Mouse (Mus musculus) T-helper 17 cell (primary cell): ENCODE results near the gene Erich3.

Experiments
- in situ Hi-C, 2 experiments: fragments of 300-600 bp; cut with MboI, MseI; formaldehyde crosslinking; loops; 1 replicate in 1 of 2; 2 replicates in 1 of 2; pipeline ENCODE4 v1.15.1; 2025; ENCODE audit warnings: high pct_unique_total_duplicates in 2 of 2

Erich3 gene

DNA sequence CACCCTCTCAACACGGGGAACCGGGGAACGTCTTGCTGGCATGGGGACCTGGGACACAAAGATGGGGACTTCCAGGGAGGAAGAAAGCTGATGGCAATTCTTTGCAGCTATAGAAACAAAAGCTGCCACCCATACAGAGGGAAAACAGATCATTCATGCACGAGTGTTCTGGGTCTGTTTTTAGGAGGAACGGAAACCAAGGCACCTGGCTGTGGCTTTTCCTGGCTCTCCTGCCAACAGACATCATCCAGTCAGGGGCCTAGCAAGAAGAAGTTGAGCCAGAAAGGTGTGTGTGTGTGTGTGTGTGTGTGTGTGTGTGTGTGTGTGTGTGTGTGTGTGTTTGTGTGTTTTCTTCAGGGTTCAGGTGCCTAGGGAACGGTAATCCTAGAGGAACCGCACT lies at the start of gene Erich3:
Gene Erich3, plus strand, starts transcription at position 315 of the 400 bp plus-strand sequence.
- in situ Hi-C loops: no loop called here

- in situ Hi-C loops: no loop called here
Measured at GRCm38 (mm10) chr3:154614771-154615170, 48.9 kb upstream of the Erich3 start.

GRCm38 (mm10) chr3:154615304-154615703 lies 48.4 kb upstream of the Erich3 start:
- in situ Hi-C loops: no loop called here

DNA sequence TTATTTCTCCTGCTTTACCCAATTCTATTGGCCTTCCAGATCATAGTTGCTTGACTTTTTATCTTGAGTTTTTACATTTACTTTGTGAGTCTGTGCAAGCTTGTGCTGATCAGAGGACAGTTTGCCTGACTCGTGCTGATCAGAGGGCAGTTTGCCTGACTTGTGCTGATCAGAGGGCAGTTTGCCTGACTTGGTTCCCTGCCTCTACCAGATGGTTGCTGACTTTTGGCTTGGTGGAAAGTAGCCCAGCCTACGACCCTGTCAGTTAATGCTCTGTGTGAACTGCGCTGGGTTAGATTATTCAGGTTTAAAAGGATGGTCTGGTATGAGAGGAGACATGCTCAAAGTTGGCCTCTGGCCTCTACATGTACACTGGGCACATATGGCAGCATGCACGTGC lies 47.6 kb upstream of the Erich3 start:
- in situ Hi-C loops: no loop called here

- in situ Hi-C loops: loop anchor here in 1 of 2 experiments (25.0 kb wide), 1 partner anchor 2009 kb away; no protein-coding TSS in a partner anchor
Measured at GRCm38 (mm10) chr3:154628284-154628683, 35.4 kb upstream of the Erich3 start.

DNA sequence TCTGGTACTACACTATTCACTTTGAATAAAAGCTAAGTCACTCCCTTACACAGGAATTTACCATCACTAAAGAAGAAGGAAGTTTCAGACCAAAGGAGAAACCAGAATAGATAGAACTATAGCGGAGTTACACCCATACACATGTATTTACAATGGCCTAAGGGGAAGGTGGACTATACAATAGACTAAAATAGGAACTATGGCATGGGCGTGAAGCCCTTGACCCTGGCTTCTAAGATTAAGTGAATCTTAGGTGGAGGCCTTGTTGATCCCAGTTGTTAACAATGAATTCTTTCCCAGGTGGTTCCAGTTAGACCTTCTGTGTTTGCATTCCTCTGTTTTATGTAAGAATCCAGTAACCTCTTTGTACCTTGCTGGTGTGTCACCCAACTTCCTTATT lies 32.4 kb upstream of the Erich3 start:
- in situ Hi-C loops: loop anchor here in 1 of 2 experiments (25.0 kb wide), 1 partner anchor 2006 kb away; no protein-coding TSS in a partner anchor

GRCm38 (mm10) chr3:154633091-154633490 lies 30.6 kb upstream of the Erich3 start:
- in situ Hi-C loops: loop anchor here in 1 of 2 experiments (25.0 kb wide), 1 partner anchor 2004 kb away; no protein-coding TSS in a partner anchor

GRCm38 (mm10) chr3:154646638-154647442 lies 16.8 kb upstream of the Erich3 start:
- in situ Hi-C loops: loop anchor here in 1 of 2 experiments (25.0 kb wide), 1 partner anchor 1990 kb away; no protein-coding TSS in a partner anchor

- in situ Hi-C loops: loop anchor here in 1 of 2 experiments (25.0 kb wide), 1 partner anchor 1990 kb away; no protein-coding TSS in a partner anchor
Measured at GRCm38 (mm10) chr3:154647443-154647780, 16.2 kb upstream of the Erich3 start.

GRCm38 (mm10) chr3:154649411-154650285 lies 14.0 kb upstream of the Erich3 start:
- in situ Hi-C loops: loop anchor here in 1 of 2 experiments (25.0 kb wide), 1 partner anchor 1988 kb away; no protein-coding TSS in a partner anchor

- in situ Hi-C loops: no loop called here
Measured at GRCm38 (mm10) chr3:154651192-154651821, 12.4 kb upstream of the Erich3 start.

- in situ Hi-C loops: no loop called here
Measured at GRCm38 (mm10) chr3:154652581-154653420, 10.9 kb upstream of the Erich3 start.

- in situ Hi-C loops: no loop called here
Measured at GRCm38 (mm10) chr3:154653454-154653853, 10.2 kb upstream of the Erich3 start.

DNA sequence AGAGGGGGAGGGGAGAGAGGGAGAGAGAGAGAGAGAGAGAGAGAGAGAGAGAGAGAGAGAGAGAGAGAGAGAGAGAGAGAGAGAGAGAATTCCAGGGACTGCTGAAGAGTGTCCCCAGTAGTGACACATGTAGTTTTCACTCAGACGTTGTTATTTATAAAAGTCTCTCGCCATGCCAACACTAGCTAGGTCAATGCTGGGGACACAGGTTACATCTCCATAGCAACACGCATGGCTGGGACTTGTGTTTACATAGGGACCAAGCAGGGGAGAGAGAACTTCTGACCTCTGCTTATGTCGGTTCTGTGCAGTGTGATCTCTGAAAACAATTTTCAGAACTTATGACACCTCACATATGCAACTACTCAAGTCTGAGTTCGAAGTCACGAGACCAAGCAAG lies 9.4 kb upstream of the Erich3 start:
- in situ Hi-C loops: no loop called here

DNA sequence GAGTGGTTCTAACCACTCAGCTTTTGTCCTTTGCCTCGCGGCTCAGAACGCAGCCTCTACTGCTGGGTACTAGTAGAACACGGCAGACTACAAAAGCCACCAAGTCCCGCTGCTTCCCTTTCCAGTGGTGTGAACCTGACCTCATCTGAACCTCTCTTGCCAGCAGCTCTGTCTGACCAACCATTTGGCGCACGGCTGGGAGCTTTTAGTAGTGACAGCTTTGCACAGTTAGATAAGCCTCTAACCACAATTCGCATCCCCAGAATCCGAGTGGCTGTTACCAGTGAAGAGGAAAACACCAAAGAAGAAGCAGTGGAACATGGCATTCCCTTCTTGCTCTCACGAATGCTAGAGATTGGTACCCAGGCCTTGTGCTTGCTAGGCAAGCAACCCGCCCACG lies 8.8 kb upstream of the Erich3 start:
- in situ Hi-C loops: no loop called here

DNA sequence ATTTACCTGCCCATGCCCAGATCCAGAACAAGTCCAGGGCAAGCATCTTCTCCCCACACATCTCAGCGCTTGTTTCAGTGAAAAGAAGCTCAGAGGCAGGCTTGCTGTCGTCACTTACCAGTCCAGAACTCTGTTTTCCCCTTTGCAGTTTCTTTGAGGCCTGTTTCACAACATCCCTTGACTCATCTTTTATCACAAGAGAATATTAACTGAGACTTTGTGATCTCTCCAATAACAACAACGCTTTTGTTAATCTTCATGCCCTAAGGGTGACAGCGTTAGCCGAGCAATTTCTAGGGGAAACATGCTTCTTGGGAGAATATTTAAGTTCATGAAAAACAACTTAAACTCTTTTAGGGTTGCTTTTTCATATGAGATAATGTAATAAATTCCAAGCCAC lies 7.9 kb upstream of the Erich3 start:
- in situ Hi-C loops: no loop called here

DNA sequence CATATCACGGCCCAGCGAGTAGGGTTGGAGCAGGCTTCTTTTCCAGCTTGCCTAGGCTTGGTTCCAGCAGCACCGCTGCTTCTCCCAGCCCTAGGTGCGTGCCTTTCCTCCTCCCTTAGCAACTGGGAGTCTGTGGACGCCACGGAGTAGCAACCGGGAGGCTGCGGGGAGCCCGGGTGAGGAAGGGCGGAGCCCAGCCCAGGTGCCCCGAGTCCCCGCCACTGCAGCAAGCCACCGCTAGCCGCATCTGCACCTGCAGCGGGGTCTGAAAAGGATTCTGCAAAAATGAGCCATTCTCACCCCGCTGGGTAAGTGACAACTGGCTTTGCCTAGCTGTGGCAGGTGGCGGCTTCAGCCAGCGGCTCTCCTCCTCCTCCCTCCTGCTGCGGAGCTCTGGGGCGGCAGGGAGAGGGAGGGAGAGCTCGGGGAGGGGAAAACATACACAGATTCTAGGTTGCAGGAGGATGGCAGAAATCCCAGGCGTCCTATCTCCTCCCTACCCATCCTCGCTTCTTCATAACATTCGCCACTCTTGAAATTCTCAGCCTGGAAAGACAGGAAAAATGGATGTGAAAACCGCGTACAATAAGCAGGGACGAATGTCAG lies 420 bp downstream of the Erich3 start:
- in situ Hi-C loops: no loop called here

DNA sequence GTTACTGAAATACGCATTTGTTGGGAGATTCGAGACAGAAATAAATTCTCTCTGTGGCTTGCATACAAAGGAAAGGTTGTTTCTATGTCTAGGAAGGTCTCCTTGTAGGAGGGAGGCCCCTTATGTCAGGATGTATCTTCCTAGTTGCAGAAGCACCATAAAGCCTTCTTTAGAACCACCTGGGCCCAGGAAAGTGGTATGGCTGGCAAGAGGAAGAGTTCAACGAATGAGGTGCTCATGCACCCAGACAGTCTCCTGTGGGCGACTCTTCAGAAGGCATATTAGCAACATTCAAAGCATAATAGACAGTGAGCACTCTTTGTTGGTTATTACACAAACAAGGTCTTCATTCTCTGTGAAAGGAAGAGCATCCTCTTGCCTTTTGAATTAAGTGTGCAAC lies 977 bp downstream of the Erich3 start:
- in situ Hi-C loops: no loop called here

GRCm38 (mm10) chr3:154668485-154668884 lies 4.8 kb downstream of the Erich3 start:
- in situ Hi-C loops: no loop called here

- in situ Hi-C loops: no loop called here
Measured at GRCm38 (mm10) chr3:154670584-154670983, 6.9 kb downstream of the Erich3 start.
